Mouse (Mus musculus) erythroblast, embryonic 14.5 days (primary cell): ENCODE results near the gene Rrp8.

Experiments
- GATA1 ChIP-seq: IDR thresholded peaks from 2 replicates; pipeline ENCODE4 v1.6.1; 2012; ENCODE audit warnings: low read length, inconsistent platforms, mixed read lengths
- TAL1 ChIP-seq: IDR thresholded peaks from 3 replicates; pipeline ENCODE4 v1.6.1; 2012; ENCODE audit warnings: low read length, inconsistent platforms, mixed read lengths

DNA sequence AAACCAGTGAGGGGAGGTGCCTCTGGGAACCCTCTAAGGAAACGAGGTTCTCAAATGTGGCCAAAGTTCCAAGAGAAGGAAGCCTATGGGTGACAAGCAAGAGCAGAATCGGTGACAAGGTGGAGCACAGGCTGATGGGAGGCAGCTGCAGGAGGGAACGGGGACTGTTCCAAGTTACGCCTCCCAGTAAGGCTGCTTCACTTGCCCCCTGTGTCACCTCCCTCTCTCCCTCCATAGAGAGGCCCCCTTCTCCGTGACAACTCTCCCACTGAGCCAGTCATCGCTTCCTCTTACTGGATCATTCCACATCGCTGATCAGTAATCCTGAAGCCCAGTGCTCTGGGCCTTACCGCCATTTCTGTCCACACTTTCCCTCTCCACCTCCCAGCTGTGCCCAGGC lies 37.5 kb upstream of the Rrp8 start:
- no peak for TF ChIP-seq TAL1
- TF ChIP-seq GATA1: no peak
